Mouse (Mus musculus) bone marrow macrophage, adult 2 months (primary cell): ENCODE results near the gene Ush2a.

Source experiments
- CTCF ChIP-seq: IDR thresholded peaks from 2 replicates; pipeline ENCODE4 v1.5.1; 2012; ENCODE audit warnings: low read depth, mild to moderate bottlenecking, low read length, moderate library complexity
- POLR2A ChIP-seq: IDR thresholded peaks from 2 replicates; pipeline ENCODE4 v1.6.1; 2012; ENCODE audit warnings: mild to moderate bottlenecking, low read depth, low read length, borderline replicate concordance

GRCm38 (mm10) chr1:188238636-188239035 lies 23.2 kb upstream of the Ush2a start:
- TF ChIP-seq CTCF (no peak), POLR2A (no peak)
